Mouse (Mus musculus) G1E-ER4 (cell line): Measurements from ENCODE around the gene Ssbp1. TPM values are rescaled to one million over a fixed set of nuclear protein-coding genes. Genes with fewer than 3 reads are reported as not detected.

ENCODE experiments used
- GATA1 ChIP-seq: IDR thresholded peaks from one replicate; pipeline ENCODE4 v1.8.0; 2012; ENCODE audit warnings: low read length, inconsistent platforms
- polyA plus RNA-seq: library from polyadenylated mRNA; stranded (reverse); fragments of >175 nt; gene quantifications from 2 replicates; pipeline ENCODE4 v1.2.3, GENCODE M21; 2012

The Ssbp1 gene
- 13.7 and 20.0 TPM in 2 replicates for polyA plus RNA-seq

DNA sequence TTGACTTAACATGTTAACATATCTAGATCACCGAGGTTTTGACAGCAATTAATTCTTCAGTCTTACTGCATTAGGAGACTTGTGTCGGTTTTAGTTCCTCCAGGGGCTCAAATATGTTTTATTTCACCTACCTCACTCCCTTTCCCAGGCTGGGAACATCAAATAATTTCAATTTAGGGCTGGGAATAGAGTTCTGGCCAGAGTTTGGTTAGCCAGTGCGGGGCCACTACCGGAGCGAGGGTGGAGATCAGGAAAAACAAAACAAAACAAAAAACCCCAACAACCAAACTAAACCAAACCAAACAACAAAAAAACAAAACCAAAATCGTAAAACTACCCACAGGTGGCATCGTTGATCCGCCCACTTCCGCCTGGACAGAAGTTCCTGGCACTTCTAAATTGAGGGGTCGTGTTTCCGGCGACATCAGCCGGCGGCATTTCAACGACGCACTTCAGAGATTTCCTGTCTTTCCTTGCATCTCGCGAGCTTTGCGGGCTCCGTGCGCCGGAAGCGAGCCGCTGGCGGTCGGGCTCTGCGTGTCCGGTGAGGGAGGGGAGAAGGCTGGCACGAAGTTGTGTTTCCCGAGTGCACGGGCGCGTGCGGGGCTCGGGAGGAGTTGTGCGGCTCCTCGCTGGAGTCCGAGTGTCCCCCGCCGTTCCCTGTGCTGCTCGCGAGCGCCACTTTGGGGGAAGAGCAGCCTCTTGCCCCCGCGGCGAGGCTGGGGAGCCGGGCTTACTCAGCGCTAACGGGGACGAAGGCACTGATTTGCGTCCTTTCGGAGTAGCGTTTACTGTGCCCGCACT is at the start of gene Ssbp1:
TSS of gene Ssbp1 (plus strand) at position 437 of the 804 bp plus-strand sequence.
- no peak for TF ChIP-seq GATA1

DNA sequence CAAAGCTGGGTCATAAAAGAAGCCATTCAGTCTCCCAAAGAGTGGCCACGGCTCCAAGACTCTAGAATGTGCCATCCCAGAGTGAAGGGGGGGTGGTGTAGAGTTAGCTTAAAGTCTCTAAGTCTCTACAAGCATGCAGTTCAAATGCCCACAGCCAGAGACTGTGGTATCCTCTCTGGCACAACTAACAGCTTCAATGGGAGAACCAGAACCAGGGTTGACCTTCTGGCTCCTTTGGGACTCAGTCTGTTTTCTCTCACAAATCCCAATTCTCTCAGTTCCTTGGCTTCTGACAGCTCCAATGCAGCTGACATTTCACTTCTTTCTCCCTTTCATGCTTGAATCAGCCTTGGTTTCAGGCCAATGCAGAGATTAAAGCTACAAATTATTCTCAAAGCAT is 48.1 kb upstream of the Ssbp1 start:
- TF ChIP-seq GATA1 = no peak

DNA sequence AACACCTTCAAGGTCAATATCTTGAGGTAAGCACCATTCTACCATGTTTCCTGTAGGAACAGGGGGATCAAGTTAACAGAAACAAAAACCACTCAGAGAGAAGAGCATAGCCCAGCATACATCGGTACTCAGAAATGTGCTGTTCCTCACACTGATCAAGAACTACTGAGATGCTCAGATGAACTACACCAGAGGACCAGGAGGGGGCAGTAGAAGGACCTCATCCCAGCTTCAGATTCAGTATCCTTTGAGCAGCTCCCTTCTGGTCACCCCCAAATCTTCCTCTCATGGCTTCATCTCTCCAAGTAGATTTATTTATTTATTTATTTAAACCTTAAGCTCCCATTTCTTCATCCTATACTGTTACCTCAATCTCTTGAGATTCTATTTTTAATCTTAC is 47.4 kb upstream of the Ssbp1 start:
- TF ChIP-seq GATA1 = no peak

DNA sequence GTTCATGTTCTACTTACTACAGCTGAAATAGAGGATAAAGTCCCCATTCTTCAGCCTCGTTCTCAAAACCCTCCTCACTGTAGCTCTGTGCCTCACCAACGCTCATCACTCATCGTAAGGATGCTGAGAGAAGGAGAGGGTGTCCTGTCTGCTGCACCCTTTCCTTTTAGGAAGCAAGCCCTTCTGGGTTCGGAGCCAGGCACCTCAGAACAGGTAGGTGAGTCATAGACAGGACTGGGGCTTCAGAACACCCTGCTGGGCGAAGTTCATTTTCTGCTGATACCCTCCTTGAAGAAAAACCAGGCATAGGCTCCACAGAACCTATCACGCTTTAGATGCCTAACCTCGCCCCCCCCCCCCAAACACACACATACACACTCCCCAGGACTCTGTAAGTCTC is 43.7 kb upstream of the Ssbp1 start:
- TF ChIP-seq GATA1 = no peak

DNA sequence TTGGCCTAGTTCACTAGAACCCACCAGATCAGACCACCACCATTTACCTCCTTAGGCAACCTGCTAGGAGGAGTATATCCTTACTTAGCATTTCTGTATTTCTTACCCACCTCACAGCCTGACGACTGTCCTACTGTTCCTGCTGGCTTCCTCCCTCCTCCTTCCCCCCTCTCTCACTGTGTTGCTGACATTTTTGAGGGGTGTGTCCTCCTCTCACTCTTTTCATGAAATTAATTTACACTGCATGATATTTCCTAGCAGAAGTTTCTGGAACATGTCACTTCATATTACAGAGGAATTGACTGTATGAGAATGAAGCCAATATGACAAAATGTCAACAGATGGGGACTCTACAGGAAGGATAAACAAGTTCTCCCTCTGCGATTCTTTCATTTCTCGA is 42.5 kb upstream of the Ssbp1 start:
- TF ChIP-seq GATA1 = no peak

DNA sequence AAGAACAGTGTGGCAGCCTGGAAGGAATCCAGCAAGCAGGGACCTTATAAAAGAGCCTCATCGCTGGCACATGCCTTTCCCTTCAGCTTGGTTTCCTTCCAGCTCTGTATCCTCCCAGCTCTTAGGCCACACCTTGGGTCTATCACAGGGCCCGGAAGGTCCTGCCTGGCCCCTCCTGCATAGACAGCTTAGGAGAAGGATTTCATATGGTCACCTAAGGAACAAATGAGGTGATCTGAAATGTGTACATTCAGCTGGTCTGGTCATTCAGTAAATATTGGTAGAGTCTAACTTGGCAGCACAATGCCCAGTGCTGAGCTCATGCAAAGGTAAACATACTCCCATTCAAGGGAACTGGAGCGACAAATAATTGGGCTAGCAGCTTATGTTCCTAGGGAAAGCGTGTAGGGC is 41.6 kb upstream of the Ssbp1 start:
- no peak for TF ChIP-seq GATA1

DNA sequence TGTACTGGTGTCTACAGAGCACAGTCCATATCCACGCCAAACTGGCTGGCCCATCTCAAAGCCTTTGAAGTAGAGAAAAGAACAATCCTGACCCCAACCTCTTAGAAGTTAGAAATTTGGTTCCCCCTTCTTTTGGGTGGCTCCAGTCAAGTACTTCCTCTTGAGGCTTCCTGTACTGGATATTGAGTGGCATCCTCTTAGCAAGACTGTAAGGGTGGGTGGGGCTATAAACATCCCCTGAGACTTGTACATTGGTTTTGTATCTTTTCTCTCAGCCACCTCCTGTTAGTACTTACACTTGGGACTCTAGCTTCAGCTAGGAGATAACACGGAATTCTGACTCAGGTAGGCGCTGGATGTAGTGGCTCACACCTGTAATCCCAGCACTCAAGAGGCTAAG is 40.9 kb upstream of the Ssbp1 start:
- TF ChIP-seq GATA1 = no peak

DNA sequence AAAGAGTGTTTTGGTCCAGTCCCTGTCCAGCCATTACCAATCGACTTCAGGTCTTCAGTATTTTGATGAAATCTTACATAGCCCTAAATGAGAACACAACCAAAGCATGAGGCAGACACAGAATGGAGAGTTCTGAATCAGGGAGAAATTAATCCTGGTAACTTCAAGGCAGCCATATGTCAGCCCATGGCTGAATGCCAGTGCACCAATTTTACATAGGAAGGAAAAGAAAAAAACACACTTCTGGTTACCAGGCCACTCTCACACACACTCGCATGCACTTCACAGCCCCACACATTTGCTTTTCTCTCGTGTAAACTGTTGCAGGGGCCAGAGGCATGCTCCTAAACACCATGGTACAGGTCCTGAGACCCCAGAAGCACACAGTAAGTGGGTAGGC is 40.3 kb upstream of the Ssbp1 start:
- TF ChIP-seq GATA1 = no peak

DNA sequence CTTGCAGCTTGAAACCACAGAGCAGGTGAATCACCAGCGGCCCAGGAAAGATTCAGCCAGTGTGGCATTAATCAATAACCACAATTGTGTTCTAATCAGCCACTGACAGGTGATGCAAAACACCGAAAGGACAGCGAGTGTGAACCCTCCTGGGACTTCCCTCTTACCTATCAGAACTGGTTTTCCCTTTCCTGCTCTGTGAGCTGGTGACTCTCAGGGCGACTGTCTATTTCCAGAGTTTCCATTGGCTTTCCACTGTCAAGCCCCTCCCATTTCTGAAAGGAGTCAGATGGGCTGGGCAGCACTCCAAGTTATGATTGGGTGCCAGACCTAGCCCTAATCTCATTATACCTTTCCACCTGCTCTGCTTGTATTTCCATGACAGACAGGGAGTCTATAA is 39.8 kb upstream of the Ssbp1 start:
- TF ChIP-seq GATA1 = no peak

DNA sequence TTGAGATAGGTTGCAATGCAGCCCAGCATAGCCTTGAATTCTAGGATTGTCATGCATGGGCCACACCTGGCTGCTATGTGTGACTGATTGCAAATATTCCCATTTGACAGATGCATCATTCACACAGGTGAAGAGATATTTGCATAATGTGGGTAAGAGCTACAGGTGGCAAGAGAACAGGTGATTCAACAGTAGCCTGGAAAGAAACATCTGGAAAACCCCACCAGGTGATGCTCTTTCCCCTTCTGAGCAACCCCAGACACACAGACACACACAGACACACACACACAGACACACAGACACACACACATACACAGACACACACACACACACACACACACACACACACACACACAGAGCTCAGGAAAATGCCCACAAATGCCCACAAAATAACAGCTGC is 39.3 kb upstream of the Ssbp1 start:
- no peak for TF ChIP-seq GATA1

DNA sequence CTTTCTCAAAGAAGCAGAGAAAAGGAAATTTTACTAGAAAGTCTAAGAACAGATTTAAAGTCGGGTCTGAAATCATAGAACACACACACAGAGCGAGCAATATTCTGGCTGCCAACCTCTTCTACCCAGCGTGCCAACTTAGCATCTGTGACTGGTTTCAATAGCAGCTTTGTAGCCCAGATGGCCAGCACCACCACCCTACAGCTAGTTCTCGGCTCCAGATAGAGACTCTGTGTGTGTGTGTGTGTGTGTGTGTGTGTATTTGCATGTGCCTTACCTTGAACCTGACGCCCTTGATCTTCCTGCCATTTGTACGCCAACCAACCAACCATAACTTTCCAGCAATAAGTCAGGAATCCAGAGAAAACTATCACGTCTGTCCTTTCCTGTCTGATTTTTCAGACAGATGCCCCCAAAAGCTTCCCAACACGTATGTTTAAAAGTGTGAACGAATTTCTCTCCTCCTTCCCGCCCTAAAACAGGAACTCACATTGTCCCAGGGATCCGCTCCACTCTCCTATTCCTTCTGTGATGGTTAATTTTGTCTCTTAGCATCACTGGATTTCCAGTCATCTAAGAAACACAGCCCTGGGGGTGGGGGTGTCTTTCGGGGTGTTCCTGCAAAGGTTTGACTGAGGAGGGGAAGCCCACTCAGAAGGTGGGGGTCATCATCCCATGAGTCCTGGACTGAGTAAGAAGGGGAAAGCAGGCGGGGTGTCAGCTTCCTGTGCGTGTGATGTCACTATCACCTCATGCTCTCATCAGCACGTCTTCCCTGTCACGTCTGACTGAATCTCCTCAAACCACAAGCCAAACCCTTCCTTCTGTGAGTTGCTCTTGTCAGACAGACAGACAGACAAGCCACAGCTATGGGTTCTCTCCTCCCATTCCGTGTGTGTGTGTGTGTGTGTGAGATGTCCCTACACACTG is 38.5 kb upstream of the Ssbp1 start:
- no peak for TF ChIP-seq GATA1

DNA sequence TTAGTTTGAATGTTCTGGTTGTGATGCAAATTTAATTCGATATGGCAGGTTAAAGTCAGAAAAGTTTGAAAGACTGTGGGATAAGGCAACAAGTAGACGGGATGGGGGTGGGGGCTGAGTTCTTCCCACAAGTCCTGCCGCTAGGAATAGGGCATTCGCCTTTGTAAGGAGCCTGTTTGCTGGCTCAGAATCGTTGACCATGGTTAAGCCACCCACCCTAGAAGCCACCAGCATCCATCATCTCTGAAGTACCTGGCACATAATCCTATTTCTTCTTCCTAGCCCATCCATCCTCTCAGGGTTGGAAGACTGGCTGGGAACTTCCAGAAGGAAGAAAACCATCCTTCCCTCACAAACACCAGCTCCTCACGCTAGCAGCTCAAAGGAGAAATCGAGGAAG is 36.5 kb upstream of the Ssbp1 start:
- no peak for TF ChIP-seq GATA1

DNA sequence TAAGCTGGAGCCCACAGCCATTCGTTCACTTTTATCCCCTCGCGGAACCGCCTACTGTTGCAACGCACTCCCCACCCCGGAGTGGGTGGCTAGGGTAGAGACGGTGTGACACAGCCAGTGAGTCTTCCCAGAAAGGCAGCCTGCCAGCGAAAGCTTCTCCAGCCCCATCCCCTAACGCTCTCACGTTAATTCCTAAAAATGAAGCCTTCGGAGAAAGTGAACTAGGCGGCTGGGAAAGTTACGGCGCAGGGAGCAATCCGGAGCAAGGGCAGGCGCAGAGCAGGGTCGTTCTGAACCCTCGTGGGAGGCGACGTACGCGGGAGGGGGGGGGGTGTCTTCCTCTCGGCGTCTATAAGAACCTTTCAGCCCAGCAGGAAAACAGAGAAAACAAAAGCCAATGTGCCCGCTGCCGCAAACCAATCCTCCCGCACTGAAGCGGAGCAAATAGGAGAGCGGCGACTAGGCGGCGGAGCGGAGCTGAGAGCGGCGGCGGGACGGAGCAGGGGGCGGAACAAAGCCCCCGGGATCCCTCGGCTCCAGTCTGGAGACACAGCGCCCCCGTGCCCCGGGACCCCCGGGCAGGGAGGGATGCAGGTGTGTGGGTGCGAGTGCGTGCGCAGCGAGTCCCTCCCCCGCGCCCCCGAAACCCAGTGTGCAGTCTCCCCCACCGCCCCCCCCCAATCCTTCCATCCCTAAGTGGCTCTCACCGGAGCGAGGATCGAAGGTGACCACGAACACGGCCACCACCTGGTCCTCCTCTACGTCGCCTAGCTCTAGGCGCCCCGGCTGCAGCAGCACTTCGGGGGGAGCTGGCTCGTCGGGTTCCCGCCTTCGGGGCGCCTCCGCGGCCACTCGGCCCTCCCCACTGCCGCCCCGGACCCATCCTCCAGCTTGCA is 35.8 kb upstream of the Ssbp1 start:
- TF ChIP-seq GATA1 = no peak

DNA sequence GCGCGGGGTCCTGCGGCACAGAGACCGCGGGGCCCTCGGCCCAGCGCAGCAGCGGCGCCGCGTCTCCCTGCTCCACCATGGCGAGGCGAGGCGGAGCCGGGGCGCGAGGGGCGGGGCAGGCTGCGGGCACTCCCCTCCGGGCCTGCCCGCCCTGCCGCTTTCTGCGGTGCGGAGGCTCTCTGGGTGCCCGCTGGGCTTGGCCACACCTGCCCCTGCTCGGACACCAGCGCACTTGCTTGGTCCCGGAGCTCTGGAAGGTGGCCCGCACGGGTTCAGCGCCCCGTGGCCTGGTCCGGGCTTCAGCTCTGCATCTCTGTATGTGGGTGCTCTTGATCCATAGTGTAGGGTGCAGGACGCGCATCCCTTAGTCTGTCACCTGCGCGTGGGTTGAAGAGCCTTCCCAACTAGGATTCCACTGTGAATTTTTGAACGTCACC is 35.1 kb upstream of the Ssbp1 start, which contains the start of gene E330009J07Rik:
TSS of gene E330009J07Rik (minus strand) at position 89 of the 437 bp plus-strand sequence.
- no peak for TF ChIP-seq GATA1

DNA sequence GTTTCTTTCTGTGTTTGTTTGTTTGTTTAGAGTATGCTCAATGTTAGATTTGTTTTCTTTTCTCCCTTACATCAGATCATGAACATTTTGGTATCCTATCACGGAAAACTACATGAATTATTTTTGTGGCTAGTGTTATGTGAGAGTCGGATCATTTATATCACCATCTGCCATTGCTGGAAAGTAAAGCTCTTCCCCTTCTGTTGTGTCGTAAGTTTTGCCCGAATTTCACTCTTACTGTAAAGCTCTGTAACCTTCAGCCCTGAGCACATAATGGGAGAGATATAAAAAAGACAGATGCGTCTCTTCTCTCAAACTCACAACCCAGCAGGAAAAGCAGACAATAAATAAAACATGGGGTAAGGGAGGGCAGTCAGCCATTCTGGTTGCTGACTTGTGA is 32.2 kb upstream of the Ssbp1 start, which contains the start of gene Wee2:
TSS of gene Wee2 (plus strand) at position 153 of the 400 bp plus-strand sequence.
- TF ChIP-seq GATA1 = no peak
